Mouse (Mus musculus) Patski (cell line): ENCODE data around the gene 1110032A03Rik. TPM values are rescaled to one million over a fixed set of nuclear protein-coding genes. Genes with fewer than 3 reads are reported as not detected.

Source experiments
- ATAC-seq: fragments of 100-300 bp; one replicate; pipeline ENCODE4 v1.8.0; 2021
- CTCF ChIA-PET: fragments of 350-600 bp; sonication (Branson Sonifier 250); formaldehyde crosslinking; loops from one replicate; lab custom pipeline; 2022; ENCODE audit warnings: inconsistent platforms; lab: Charles Lee
- POLR2A ChIA-PET: fragments of 350-600 bp; sonication (Branson Sonifier 250); formaldehyde crosslinking; loops from one replicate; lab custom pipeline; 2022; ENCODE audit warnings: antibody characterized with exemption, inconsistent platforms; lab: Charles Lee
- DNase-seq: peaks from one replicate; pipeline ENCODE4 v3.0.0-alpha.2; 2011; ENCODE audit warnings: low read depth, low spot score
- H3K27me3 ChIP-seq: fragments of 371-371 bp; one replicate; pipeline ENCODE4 v1.5.1; 2021
- CTCF ChIP-seq: fragments of 100-300 bp; IDR thresholded peaks from one replicate; pipeline ENCODE4 v1.5.1; 2021
- in situ Hi-C: fragments of 300-500 bp; cut with MboI; formaldehyde crosslinking; loops from 3 replicates; pipeline ENCODE4 v1.11.1; 2018; ENCODE audit warnings: low pct_unique_long_range_greater_than_20kb, mixed read lengths
- polyA plus RNA-seq: library from polyadenylated mRNA; unstranded; gene quantifications from one replicate; pipeline ENCODE4 v1.2.3, GENCODE M21; 2021

The 1110032A03Rik gene
- polyA plus RNA-seq, 1 experiment from 2014 or later, result 28.6 TPM

GRCm38 (mm10) chr9:50738914-50739870 lies 36.1 kb downstream of the 1110032A03Rik start, which contains the start of gene Dixdc1:
Gene Dixdc1, minus strand, starts transcription at chr9:50739517.
- TF ChIP-seq CTCF, result no peak
- DNase-seq (no peak), ATAC-seq (peak; percentile 14)
- ChIA-PET POLR2A (interaction anchor here (0.6 to 0.8 kb wide), 2 partner anchors 15 to 264 kb away, joined by 3 read pairs; no protein-coding TSS in a partner anchor), CTCF (interaction anchor here (0.6 to 1.4 kb wide), 5 partner anchors 10 to 28 kb away, joined by 3 to 5 read pairs (median 3); no protein-coding TSS in a partner anchor)
- in situ Hi-C loops, result no loop called here
- H3K27me3 ChIP-seq, result no peaks in the 10 kb centered on the region

DNA sequence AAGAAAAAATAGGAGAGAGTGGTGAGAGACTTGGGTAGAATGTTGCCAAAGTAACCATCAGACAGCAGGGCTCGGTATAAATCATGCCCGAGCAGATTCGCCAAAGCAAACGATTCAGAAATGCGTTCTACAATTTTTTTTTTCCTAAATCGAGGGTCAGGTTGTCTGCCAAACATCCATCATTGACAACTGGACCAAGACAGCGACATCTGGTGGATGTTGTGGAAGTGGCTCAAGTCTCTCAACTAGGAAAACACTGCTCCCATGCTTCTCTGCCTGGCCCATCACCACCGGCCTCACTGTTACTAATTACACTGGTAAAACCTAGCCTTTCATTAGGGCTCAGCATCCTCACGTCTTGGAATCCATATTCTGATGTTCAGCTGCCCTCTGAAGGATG lies 40.3 kb downstream of the 1110032A03Rik start:
- no peaks in the 10 kb centered on the region for H3K27me3 ChIP-seq
- ChIA-PET CTCF (interaction anchor here (0.7 to 1.3 kb wide), 3 partner anchors 8 to 25 kb away, joined by 3 to 4 read pairs (median 3); no protein-coding TSS in a partner anchor), POLR2A (interaction anchor here (0.6 kb wide), 1 partner anchor 85 kb away, joined by 3 read pairs; no protein-coding TSS in a partner anchor)
- ATAC-seq (no peak), DNase-seq (no peak)
- peak; percentile 87 for TF ChIP-seq CTCF
- in situ Hi-C loops, result no loop called here

- ChIA-PET CTCF (interaction anchor here (0.8 kb wide), 1 partner anchor 9 kb away, joined by 3 read pairs; no protein-coding TSS in a partner anchor), POLR2A (no interaction called here)
- no peaks in the 10 kb centered on the region for H3K27me3 ChIP-seq
- in situ Hi-C loops, result no loop called here
- DNase-seq, result no peak
- no peak for ATAC-seq
- TF ChIP-seq CTCF, result no peak
Measured at GRCm38 (mm10) chr9:50732560-50732959, 42.8 kb downstream of the 1110032A03Rik start.

GRCm38 (mm10) chr9:50729600-50729999 lies 45.7 kb downstream of the 1110032A03Rik start:
- DNase-seq (no peak), ATAC-seq (no peak)
- CTCF ChIA-PET, result interaction anchor here (1.2 to 2.7 kb wide), 3 partner anchors 12 to 38 kb away, joined by 3 to 7 read pairs (median 4); partner anchors contain the start of gene Fdxacb1
- in situ Hi-C loops, result no loop called here
- POLR2A ChIA-PET, result no interaction called here
- TF ChIP-seq CTCF, result no peak
- H3K27me3 ChIP-seq, result no peaks in the 10 kb centered on the region

DNA sequence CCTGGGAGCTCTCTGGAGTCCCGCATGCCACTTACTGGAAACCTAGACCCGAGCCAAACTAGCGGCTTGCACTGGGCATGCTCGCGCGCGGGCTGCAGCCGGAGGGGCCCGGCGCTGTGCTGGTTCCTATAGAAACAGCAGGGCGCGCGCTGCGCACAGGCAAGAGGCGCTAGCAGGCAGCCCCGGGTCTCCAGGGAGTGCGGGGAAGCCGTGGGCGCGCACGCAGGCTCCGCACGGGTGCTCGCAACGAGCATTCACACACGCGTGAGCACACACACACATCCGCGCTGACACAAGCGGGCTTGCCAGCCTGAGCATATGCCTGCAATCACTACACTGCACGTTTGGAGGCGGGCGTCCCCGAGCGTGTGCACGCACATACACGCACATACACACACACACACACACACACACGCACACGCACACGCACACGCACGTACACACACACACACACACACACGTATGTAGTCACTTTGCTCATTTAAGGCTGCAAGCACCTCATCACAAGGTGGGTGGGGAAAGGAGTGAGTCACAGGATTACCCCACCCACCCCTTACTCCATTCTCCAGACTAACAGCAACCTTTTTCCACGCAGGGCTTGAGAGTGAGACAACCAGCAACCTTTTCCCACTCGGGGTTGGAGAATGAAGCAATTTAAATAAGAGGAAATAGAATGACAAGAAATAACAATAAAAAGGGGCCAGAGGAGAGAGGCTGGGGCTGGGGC lies 47.2 kb downstream of the 1110032A03Rik start:
- POLR2A ChIA-PET, result interaction anchor here (1.1 to 2.4 kb wide), 3 partner anchors 14 to 25 kb away, joined by 3 to 12 read pairs (median 6); partner anchors contain the start of genes 2310030G06Rik and Hspb2
- TF ChIP-seq CTCF, result no peak
- in situ Hi-C loops, result no loop called here
- CTCF ChIA-PET, result interaction anchor here (2.7 kb wide), 1 partner anchor 39 kb away, joined by 12 read pairs; the partner anchor contains the start of gene Fdxacb1
- no peaks in the 10 kb centered on the region for H3K27me3 ChIP-seq
- no peak for DNase-seq
- ATAC-seq, result peak; percentile 73

DNA sequence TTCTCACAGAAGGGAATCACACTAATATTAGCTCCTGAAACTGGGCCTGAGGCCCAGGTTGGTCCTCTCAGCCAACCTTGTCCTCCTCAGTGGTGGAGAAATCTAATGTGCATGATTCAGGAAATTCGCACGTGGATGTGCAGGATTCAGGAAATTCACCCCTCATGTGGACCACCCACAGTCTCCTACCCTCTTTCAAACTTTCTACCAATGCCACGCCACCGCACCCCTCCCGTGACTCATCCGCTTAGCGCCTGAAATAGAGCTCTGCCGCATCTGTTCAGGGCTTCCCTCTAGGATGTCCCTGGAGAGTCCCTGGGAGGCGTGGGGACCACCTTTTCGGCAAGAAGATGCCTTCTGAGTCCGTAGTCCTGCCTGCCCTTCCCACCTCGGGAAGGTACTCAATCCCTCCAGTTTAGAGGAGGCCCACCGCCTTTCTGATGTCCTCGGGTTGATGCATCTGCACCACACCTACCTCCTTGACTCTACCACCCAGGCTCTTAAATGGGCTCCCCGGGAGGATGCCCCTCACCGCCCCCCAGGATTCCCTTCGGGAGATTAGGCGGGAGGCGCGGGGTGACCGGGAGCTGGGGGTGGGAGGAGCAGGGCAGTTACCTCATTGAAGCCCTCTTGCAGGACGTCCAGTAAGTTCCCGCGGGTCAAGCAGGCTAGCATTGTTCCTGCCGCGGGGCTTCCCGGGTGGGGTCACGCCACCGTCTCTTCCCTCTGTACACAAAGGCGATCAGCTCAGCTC lies 48.0 kb downstream of the 1110032A03Rik start:
- in situ Hi-C loops, result no loop called here
- ATAC-seq (peak; percentile 44), DNase-seq (no peak)
- ChIA-PET POLR2A (interaction anchor here (1.1 to 2.4 kb wide), 3 partner anchors 14 to 26 kb away, joined by 3 to 12 read pairs (median 6); partner anchors contain the start of genes 2310030G06Rik and Hspb2), CTCF (interaction anchor here (0.7 to 2.7 kb wide), 6 partner anchors 8 to 40 kb away, joined by 3 to 12 read pairs (median 4); partner anchors contain the start of genes Dixdc1 and Fdxacb1)
- no peaks in the 10 kb centered on the region for H3K27me3 ChIP-seq
- no peak for TF ChIP-seq CTCF

DNA sequence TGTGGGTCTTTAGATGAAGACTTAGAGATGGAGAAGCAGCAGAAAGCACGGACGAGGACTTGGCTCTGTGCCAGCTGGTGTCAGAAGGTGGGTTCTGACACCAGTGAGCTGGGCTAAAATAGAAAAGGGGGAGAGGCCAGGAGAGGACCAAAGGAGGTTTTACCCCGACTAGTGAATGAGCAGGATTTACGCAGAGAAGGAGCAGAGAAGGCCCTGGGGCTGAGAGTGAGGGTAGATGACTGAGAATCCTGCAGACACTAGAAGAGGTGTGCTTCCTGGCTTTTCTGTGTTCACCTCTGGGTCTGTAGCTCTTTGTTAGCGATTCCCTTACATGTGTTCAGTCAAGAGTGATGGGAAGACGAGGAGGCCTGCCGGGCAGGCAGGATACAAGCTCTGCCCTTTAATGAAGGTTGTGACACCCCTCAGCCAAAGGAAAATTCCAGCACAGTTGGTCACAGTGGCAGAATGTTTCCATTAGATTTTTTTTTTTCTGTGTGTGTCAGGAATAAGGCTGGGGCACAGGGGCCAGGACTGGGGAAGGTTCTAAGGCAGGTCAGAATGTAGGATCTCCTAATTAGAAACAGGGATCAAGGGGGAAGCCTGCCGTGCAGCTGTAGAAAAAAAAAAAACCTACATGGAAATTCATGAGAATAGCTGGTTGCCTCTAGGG lies 49.3 kb downstream of the 1110032A03Rik start:
- no peak for TF ChIP-seq CTCF
- CTCF ChIA-PET, result interaction anchor here (1.4 to 2.7 kb wide), 4 partner anchors 9 to 41 kb away, joined by 3 to 12 read pairs (median 4); partner anchors contain the start of gene Fdxacb1
- no peaks in the 10 kb centered on the region for H3K27me3 ChIP-seq
- POLR2A ChIA-PET, result interaction anchor here (2.4 kb wide), 1 partner anchor 20 kb away, joined by 6 read pairs; the partner anchor contains the start of gene 2310030G06Rik
- in situ Hi-C loops, result no loop called here
- ATAC-seq (no peak), DNase-seq (no peak)

- ChIA-PET POLR2A (interaction anchor here (1.1 kb wide), 1 partner anchor 31 kb away, joined by 3 read pairs; no protein-coding TSS in a partner anchor), CTCF (interaction anchor here (1.0 to 2.4 kb wide), 2 partner anchors 16 to 43 kb away, joined by 3 to 7 read pairs; partner anchors contain the start of gene Fdxacb1)
- in situ Hi-C loops, result no loop called here
- no peak for TF ChIP-seq CTCF
- ATAC-seq (no peak), DNase-seq (no peak)
- no peaks in the 10 kb centered on the region for H3K27me3 ChIP-seq
Measured at GRCm38 (mm10) chr9:50724661-50725330, 50.5 kb downstream of the 1110032A03Rik start.
